Mouse (Mus musculus): Measurements from ENCODE around the gene P2rx6. TPM values are rescaled to one million over a fixed set of nuclear protein-coding genes. Genes with fewer than 3 reads are reported as not detected.

Gene P2rx6
- polyA plus RNA-seq (2015; fragmentation: Nextera tagmentation; extraction: Ambion mirVana): 1.9 and 2.1 TPM in 2 replicates

- H3K4me1 ChIP-seq (replicated peaks): peaks cover 33% of the 10 kb centered on the region
- H3K4me3 ChIP-seq: peak within 1 kb of the TSS; percentile 20
- peak within 1 kb of the TSS; percentile 47; the same call in 1 of the 2 replicates for H3K9ac ChIP-seq
- no peaks in the 10 kb centered on the region for H3K9me3 ChIP-seq
- WGBS: 3% methylated on average over 10 of the region's 10 CpGs
- H3K27ac ChIP-seq: peak within 1 kb of the TSS; percentile 45
- peaks cover 30% of the 10 kb centered on the region for H3K27me3 ChIP-seq
- peak; percentile 60 for ATAC-seq (ENCODE audit: low FRiP score)
- H3K36me3 ChIP-seq: no peaks in the 10 kb centered on the region
- H3K4me2 ChIP-seq: peak within 1 kb of the TSS; percentile 39
Measured at GRCm38 (mm10) chr16:17561751-17562208, at the start of gene P2rx6. TSS of gene P2rx6 (plus strand) at chr16:17561885.

- ATAC-seq (ENCODE audit: low FRiP score): no peak
Measured at GRCm38 (mm10) chr16:17518910-17519309, 42.8 kb upstream of the P2rx6 start.

GRCm38 (mm10) chr16:17524156-17524555 lies 37.5 kb upstream of the P2rx6 start:
- 91% methylated on average over 11 of the region's 11 CpGs for WGBS

More at GRCm38 (mm10) chr16:17518910-17519309, 42.8 kb upstream of the P2rx6 start:
- no peak overlapping the region for H3K9ac ChIP-seq
- H3K9me3 ChIP-seq: no peaks in the 10 kb centered on the region
- no peak overlapping the region for H3K4me2 ChIP-seq
- no peak overlapping the region for H3K4me3 ChIP-seq
- no peaks in the 10 kb centered on the region for H3K4me1 ChIP-seq (replicated peaks)
- H3K27me3 ChIP-seq: no peaks in the 10 kb centered on the region
- H3K36me3 ChIP-seq: peaks cover 97% of the 10 kb centered on the region
- H3K27ac ChIP-seq: no peak overlapping the region
- WGBS: 94% methylated on average over 2 of the region's 2 CpGs

GRCm38 (mm10) chr16:17525524-17525923 lies 36.2 kb upstream of the P2rx6 start:
- H3K27ac ChIP-seq: no peak overlapping the region
- 88% methylated on average over 3 of the region's 3 CpGs for WGBS
- H3K36me3 ChIP-seq: peaks cover 84% of the 10 kb centered on the region
- no peak overlapping the region for H3K9ac ChIP-seq
- no peak overlapping the region for H3K4me2 ChIP-seq
- ATAC-seq (ENCODE audit: low FRiP score): no peak
- no peak overlapping the region for H3K4me3 ChIP-seq
- H3K9me3 ChIP-seq: no peaks in the 10 kb centered on the region
- H3K27me3 ChIP-seq: no peaks in the 10 kb centered on the region
- peaks cover 17% of the 10 kb centered on the region for H3K4me1 ChIP-seq (replicated peaks)

More at GRCm38 (mm10) chr16:17524156-17524555, 37.5 kb upstream of the P2rx6 start:
- H3K9ac ChIP-seq: no peak overlapping the region
- H3K36me3 ChIP-seq: peaks cover 98% of the 10 kb centered on the region
- no peaks in the 10 kb centered on the region for H3K9me3 ChIP-seq
- peaks cover 6% of the 10 kb centered on the region for H3K4me1 ChIP-seq (replicated peaks)
- H3K4me2 ChIP-seq: no peak overlapping the region
- no peaks in the 10 kb centered on the region for H3K27me3 ChIP-seq
- no peak overlapping the region for H3K4me3 ChIP-seq
- ATAC-seq (ENCODE audit: low FRiP score): no peak
- no peak overlapping the region for H3K27ac ChIP-seq

GRCm38 (mm10) chr16:17526223-17526622 lies 35.5 kb upstream of the P2rx6 start:
- H3K4me3 ChIP-seq: no peak overlapping the region
- 96% methylated on average over 6 of the region's 6 CpGs for WGBS
- no peak overlapping the region for H3K9ac ChIP-seq
- no peak overlapping the region for H3K27ac ChIP-seq
- H3K36me3 ChIP-seq: peaks cover 77% of the 10 kb centered on the region
- peaks cover 17% of the 10 kb centered on the region for H3K4me1 ChIP-seq (replicated peaks)
- H3K9me3 ChIP-seq: no peaks in the 10 kb centered on the region
- no peak for ATAC-seq (ENCODE audit: low FRiP score)
- no peaks in the 10 kb centered on the region for H3K27me3 ChIP-seq
- no peak overlapping the region for H3K4me2 ChIP-seq

- no peak overlapping the region for H3K27ac ChIP-seq
- H3K4me2 ChIP-seq: no peak overlapping the region
- no peaks in the 10 kb centered on the region for H3K9me3 ChIP-seq
- ATAC-seq (ENCODE audit: low FRiP score): no peak
- no peak overlapping the region for H3K4me3 ChIP-seq
- H3K4me1 ChIP-seq (replicated peaks): peaks cover 30% of the 10 kb centered on the region
- H3K27me3 ChIP-seq: no peaks in the 10 kb centered on the region
- H3K9ac ChIP-seq: no peak overlapping the region
- peaks cover 63% of the 10 kb centered on the region for H3K36me3 ChIP-seq
Measured at GRCm38 (mm10) chr16:17527606-17528005, 34.1 kb upstream of the P2rx6 start.

- no peak for ATAC-seq (ENCODE audit: low FRiP score)
- no peaks in the 10 kb centered on the region for H3K9me3 ChIP-seq
- no peaks in the 10 kb centered on the region for H3K27me3 ChIP-seq
- peaks cover 30% of the 10 kb centered on the region for H3K4me1 ChIP-seq (replicated peaks)
- no peak overlapping the region for H3K9ac ChIP-seq
- H3K36me3 ChIP-seq: peaks cover 57% of the 10 kb centered on the region
- H3K4me3 ChIP-seq: no peak overlapping the region
- no peak overlapping the region for H3K27ac ChIP-seq
- 89% methylated on average over 13 of the region's 13 CpGs for WGBS
- H3K4me2 ChIP-seq: no peak overlapping the region
Measured at GRCm38 (mm10) chr16:17528276-17528675, 33.4 kb upstream of the P2rx6 start.

GRCm38 (mm10) chr16:17529981-17530586 lies 31.6 kb upstream of the P2rx6 start:
- H3K27me3 ChIP-seq: no peaks in the 10 kb centered on the region
- H3K36me3 ChIP-seq: peaks cover 41% of the 10 kb centered on the region
- H3K9ac ChIP-seq: peak overlapping the region; percentile 89
- 0 out of 2 replicates have a peak, but pooled peaks have one; percentile 7 for ATAC-seq (ENCODE audit: low FRiP score)
- H3K4me2 ChIP-seq: peak overlapping the region; percentile 87
- peak overlapping the region; percentile 98 for H3K27ac ChIP-seq
- H3K9me3 ChIP-seq: no peaks in the 10 kb centered on the region
- H3K4me3 ChIP-seq: peak overlapping the region; percentile 59
- 18% methylated on average over 17 of the region's 17 CpGs for WGBS
- peaks cover 30% of the 10 kb centered on the region for H3K4me1 ChIP-seq (replicated peaks)

- H3K9me3 ChIP-seq: no peaks in the 10 kb centered on the region
- H3K27me3 ChIP-seq: no peaks in the 10 kb centered on the region
- H3K27ac ChIP-seq: peak within 1 kb of the TSS; percentile 98
- H3K9ac ChIP-seq: peak within 1 kb of the TSS; percentile 89
- ATAC-seq (ENCODE audit: low FRiP score): peak; percentile 98
- under 1% methylated on average over 67 of the region's 67 CpGs for WGBS
- H3K4me1 ChIP-seq (replicated peaks): peaks cover 30% of the 10 kb centered on the region
- H3K4me3 ChIP-seq: peak within 1 kb of the TSS; percentile 59
- H3K4me2 ChIP-seq: peak within 1 kb of the TSS; percentile 87
- H3K36me3 ChIP-seq: peaks cover 34% of the 10 kb centered on the region
Measured at GRCm38 (mm10) chr16:17530640-17531288, 30.9 kb upstream of the P2rx6 start, which contains the start of gene Thap7. TSS of gene Thap7 (minus strand) at chr16:17531136.

GRCm38 (mm10) chr16:17532271-17532670 lies 29.4 kb upstream of the P2rx6 start:
- H3K4me1 ChIP-seq (replicated peaks): peaks cover 30% of the 10 kb centered on the region
- no peaks in the 10 kb centered on the region for H3K9me3 ChIP-seq
- no peak for ATAC-seq (ENCODE audit: low FRiP score)
- no peak overlapping the region for H3K27ac ChIP-seq
- WGBS: 54% methylated on average over 4 of the region's 4 CpGs
- H3K27me3 ChIP-seq: no peaks in the 10 kb centered on the region
- H3K4me2 ChIP-seq: peak overlapping the region; percentile 87
- H3K4me3 ChIP-seq: no peak overlapping the region
- peaks cover 19% of the 10 kb centered on the region for H3K36me3 ChIP-seq
- H3K9ac ChIP-seq: no peak overlapping the region

GRCm38 (mm10) chr16:17532676-17533329 lies 28.9 kb upstream of the P2rx6 start:
- no peak overlapping the region for H3K27ac ChIP-seq
- no peaks in the 10 kb centered on the region for H3K9me3 ChIP-seq
- H3K4me1 ChIP-seq (replicated peaks): peaks cover 30% of the 10 kb centered on the region
- no peak for ATAC-seq (ENCODE audit: low FRiP score)
- no peak overlapping the region for H3K9ac ChIP-seq
- H3K4me2 ChIP-seq: no peak overlapping the region
- H3K27me3 ChIP-seq: no peaks in the 10 kb centered on the region
- 78% methylated on average over 14 of the region's 14 CpGs for WGBS
- no peak overlapping the region for H3K4me3 ChIP-seq
- peaks cover 13% of the 10 kb centered on the region for H3K36me3 ChIP-seq

GRCm38 (mm10) chr16:17536584-17536983 lies 25.1 kb upstream of the P2rx6 start:
- Histone ChIP-seq H3K4me1 (replicated peaks) (peaks cover 10% of the 10 kb centered on the region), H3K27ac (no peak overlapping the region), H3K36me3 (no peaks in the 10 kb centered on the region), H3K4me2 (no peak overlapping the region), H3K27me3 (no peaks in the 10 kb centered on the region), H3K9me3 (no peaks in the 10 kb centered on the region), H3K9ac (no peak overlapping the region), H3K4me3 (no peak overlapping the region)
- 89% methylated on average over 3 of the region's 3 CpGs for WGBS
- ATAC-seq (ENCODE audit: low FRiP score): no peak

Measured in hindbrain, embryonic 13.5 days (tissue).